Mouse (Mus musculus): ENCODE data around the gene Zbtb43. TPM values are rescaled to one million over a fixed set of nuclear protein-coding genes. Genes with fewer than 3 reads are reported as not detected.

The Zbtb43 gene
- polyA plus RNA-seq, 1 experiment from 2014 or later = 8.4 TPM

- Histone ChIP-seq H3K4me3 (no peak overlapping the region), H3K4me2 (no peak overlapping the region), H3K27ac (no peak overlapping the region), H3K36me3 (peaks cover 78% of the 10 kb centered on the region), H3K9me3 (replicated peaks) (no peaks in the 10 kb centered on the region), H3K4me1 (peaks cover 11% of the 10 kb centered on the region), H3K27me3 (replicated peaks) (no peaks in the 10 kb centered on the region), H3K9ac (no peak overlapping the region)
- 75% methylated on average over 5 of the region's 5 CpGs for WGBS (ENCODE audit: insufficient replicate concordance)
- no peak for ATAC-seq
Measured at GRCm38 (mm10) chr2:33452721-33453120, 15.6 kb downstream of the Zbtb43 start.

- H3K4me1 ChIP-seq = peaks cover 11% of the 10 kb centered on the region
- no peak overlapping the region for H3K9ac ChIP-seq
- no peaks in the 10 kb centered on the region for H3K27me3 ChIP-seq (replicated peaks)
- H3K4me3 ChIP-seq = no peak overlapping the region
- peaks cover 73% of the 10 kb centered on the region for H3K36me3 ChIP-seq
- no peak overlapping the region for H3K27ac ChIP-seq
- ATAC-seq = peak; percentile 35; the same call in 1 of the 2 replicates
- H3K9me3 ChIP-seq (replicated peaks) = no peaks in the 10 kb centered on the region
- no peak overlapping the region for H3K4me2 ChIP-seq
- 32% methylated on average over 4 of the region's 4 CpGs for WGBS (ENCODE audit: insufficient replicate concordance)
Measured at GRCm38 (mm10) chr2:33452140-33452539, 16.2 kb downstream of the Zbtb43 start.

GRCm38 (mm10) chr2:33451038-33451978, 17.1 kb downstream of the Zbtb43 start:
- ATAC-seq = no peak
- H3K4me2 ChIP-seq = no peak overlapping the region
- peaks cover 11% of the 10 kb centered on the region for H3K4me1 ChIP-seq
- H3K27ac ChIP-seq = no peak overlapping the region
- no peak overlapping the region for H3K9ac ChIP-seq
- H3K27me3 ChIP-seq (replicated peaks) = no peaks in the 10 kb centered on the region
- no peaks in the 10 kb centered on the region for H3K9me3 ChIP-seq (replicated peaks)
- no peak overlapping the region for H3K4me3 ChIP-seq
- 74% methylated on average over 11 of the region's 11 CpGs for WGBS (ENCODE audit: insufficient replicate concordance)
- peaks cover 68% of the 10 kb centered on the region for H3K36me3 ChIP-seq

- Histone ChIP-seq H3K4me2 (no peak overlapping the region), H3K9ac (no peak overlapping the region), H3K27ac (no peak overlapping the region), H3K4me3 (no peak overlapping the region), H3K36me3 (peaks cover 52% of the 10 kb centered on the region), H3K27me3 (replicated peaks) (no peaks in the 10 kb centered on the region), H3K9me3 (replicated peaks) (no peaks in the 10 kb centered on the region), H3K4me1 (peaks cover 11% of the 10 kb centered on the region)
- ATAC-seq = no peak
- WGBS (ENCODE audit: insufficient replicate concordance) = 87% methylated on average over 22 of the region's 22 CpGs
Measured at GRCm38 (mm10) chr2:33449119-33449873, 19.1 kb downstream of the Zbtb43 start.

- ATAC-seq = no peak
- Histone ChIP-seq H3K4me3 (no peak overlapping the region), H3K36me3 (peaks cover 33% of the 10 kb centered on the region)
Measured at GRCm38 (mm10) chr2:33446796-33447195, 21.6 kb downstream of the Zbtb43 start.

GRCm38 (mm10) chr2:33445741-33446140, 22.6 kb downstream of the Zbtb43 start:
- Histone ChIP-seq H3K27ac (no peak overlapping the region), H3K4me3 (no peak overlapping the region), H3K9me3 (replicated peaks) (no peaks in the 10 kb centered on the region), H3K4me1 (no peaks in the 10 kb centered on the region), H3K36me3 (peaks cover 22% of the 10 kb centered on the region), H3K27me3 (replicated peaks) (peaks cover 5% of the 10 kb centered on the region; the same call in 1 of the 2 replicates), H3K4me2 (no peak overlapping the region), H3K9ac (no peak overlapping the region)
- no peak for ATAC-seq
- 76% methylated on average over 5 of the region's 5 CpGs for WGBS (ENCODE audit: insufficient replicate concordance)

More at GRCm38 (mm10) chr2:33446796-33447195, 21.6 kb downstream of the Zbtb43 start:
- no peak overlapping the region for H3K9ac ChIP-seq
- H3K27me3 ChIP-seq (replicated peaks) = no peaks in the 10 kb centered on the region
- no peaks in the 10 kb centered on the region for H3K9me3 ChIP-seq (replicated peaks)
- H3K4me2 ChIP-seq = no peak overlapping the region
- no peak overlapping the region for H3K27ac ChIP-seq
- no peaks in the 10 kb centered on the region for H3K4me1 ChIP-seq
- WGBS (ENCODE audit: insufficient replicate concordance) = 29% methylated on average over 1 of the region's 1 CpGs

GRCm38 (mm10) chr2:33444862-33445261, 23.5 kb downstream of the Zbtb43 start:
- peaks cover 10% of the 10 kb centered on the region for H3K27me3 ChIP-seq (replicated peaks)
- no peak for ATAC-seq
- H3K4me1 ChIP-seq = no peaks in the 10 kb centered on the region
- H3K9me3 ChIP-seq (replicated peaks) = no peaks in the 10 kb centered on the region
- H3K27ac ChIP-seq = no peak overlapping the region
- no peak overlapping the region for H3K9ac ChIP-seq
- no peak overlapping the region for H3K4me2 ChIP-seq
- no peak overlapping the region for H3K4me3 ChIP-seq
- peaks cover 15% of the 10 kb centered on the region for H3K36me3 ChIP-seq

- Histone ChIP-seq H3K4me2 (no peak overlapping the region), H3K27me3 (replicated peaks) (peaks cover 15% of the 10 kb centered on the region), H3K9ac (no peak overlapping the region), H3K36me3 (peaks cover 10% of the 10 kb centered on the region), H3K4me3 (no peak overlapping the region), H3K9me3 (replicated peaks) (no peaks in the 10 kb centered on the region), H3K27ac (no peak overlapping the region), H3K4me1 (no peaks in the 10 kb centered on the region)
- WGBS (ENCODE audit: insufficient replicate concordance) = 66% methylated on average over 5 of the region's 5 CpGs
- ATAC-seq = no peak
Measured at GRCm38 (mm10) chr2:33444358-33444757, 24.0 kb downstream of the Zbtb43 start.

GRCm38 (mm10) chr2:33442701-33443100, 25.7 kb downstream of the Zbtb43 start:
- H3K27ac ChIP-seq = no peak overlapping the region
- no peak overlapping the region for H3K9ac ChIP-seq
- H3K4me2 ChIP-seq = no peak overlapping the region
- H3K9me3 ChIP-seq (replicated peaks) = no peaks in the 10 kb centered on the region
- no peaks in the 10 kb centered on the region for H3K4me1 ChIP-seq
- no peaks in the 10 kb centered on the region; the same call in 1 of the 2 replicates for H3K36me3 ChIP-seq
- peaks cover 28% of the 10 kb centered on the region for H3K27me3 ChIP-seq (replicated peaks)
- H3K4me3 ChIP-seq = no peak overlapping the region
- ATAC-seq = no peak
- 50% methylated on average over 4 of the region's 4 CpGs for WGBS (ENCODE audit: insufficient replicate concordance)

- H3K27me3 ChIP-seq (replicated peaks) = peaks cover 44% of the 10 kb centered on the region
- 24% methylated on average over 4 of the region's 4 CpGs for WGBS (ENCODE audit: insufficient replicate concordance)
- no peak for ATAC-seq
Measured at GRCm38 (mm10) chr2:33440893-33441292, 27.5 kb downstream of the Zbtb43 start.

GRCm38 (mm10) chr2:33439980-33440670, 28.2 kb downstream of the Zbtb43 start:
- Histone ChIP-seq H3K27me3 (replicated peaks) (peaks cover 44% of the 10 kb centered on the region), H3K4me2 (no peak overlapping the region), H3K27ac (no peak overlapping the region), H3K4me1 (peaks cover 14% of the 10 kb centered on the region), H3K4me3 (no peak overlapping the region), H3K9ac (no peak overlapping the region), H3K9me3 (replicated peaks) (no peaks in the 10 kb centered on the region), H3K36me3 (no peaks in the 10 kb centered on the region)
- WGBS (ENCODE audit: insufficient replicate concordance) = 21% methylated on average over 9 of the region's 9 CpGs
- no peak for ATAC-seq

More at GRCm38 (mm10) chr2:33440893-33441292, 27.5 kb downstream of the Zbtb43 start:
- Histone ChIP-seq H3K27ac (no peak overlapping the region), H3K4me2 (no peak overlapping the region), H3K4me3 (no peak overlapping the region), H3K36me3 (no peaks in the 10 kb centered on the region), H3K9ac (no peak overlapping the region), H3K9me3 (replicated peaks) (no peaks in the 10 kb centered on the region), H3K4me1 (peaks cover 9% of the 10 kb centered on the region)

All from liver, embryonic 12.5 days (tissue).